Mouse (Mus musculus) hindbrain, postnatal 0 days (tissue): ENCODE results near the gene Gm45623. TPM values are rescaled to one million over a fixed set of nuclear protein-coding genes. Genes with fewer than 3 reads are reported as not detected.

Experiments used
- ATAC-seq: fragments of 200-750 bp; cut with Nextera tagmentation; 2 replicates; pipeline ENCODE4 v1.8.0; 2017; ENCODE audit warnings: mild to moderate bottlenecking, moderate TSS enrichment, moderate library complexity
- DNase-seq: peaks from one replicate; pipeline ENCODE4 v3.0.0-alpha.2; 2015; ENCODE audit warnings: low spot score
- H3K27ac ChIP-seq: fragments of 300-500 bp; sonication (generic); 2 replicates; pipeline ENCODE4 v1.5.1; 2014; ENCODE audit warnings: mild to moderate bottlenecking
- H3K27me3 ChIP-seq: fragments of 300-500 bp; sonication (generic); 2 replicates; pipeline ENCODE4 v1.6.1; 2014; ENCODE audit warnings: low read length, mixed read lengths; ENCODE audit not compliant: insufficient read depth
- H3K36me3 ChIP-seq: fragments of 300-500 bp; sonication (generic); 2 replicates; pipeline ENCODE4 v1.6.1; 2014; ENCODE audit warnings: low read length, mixed read lengths; ENCODE audit not compliant: insufficient read depth
- H3K4me1 ChIP-seq: fragments of 300-500 bp; sonication (generic); 2 replicates; pipeline ENCODE4 v1.6.1; 2014; ENCODE audit warnings: antibody characterized with exemption, low read length, mixed read lengths; ENCODE audit not compliant: insufficient read depth
- H3K4me2 ChIP-seq: fragments of 300-500 bp; sonication (generic); 2 replicates; pipeline ENCODE4 v1.6.1; 2014; ENCODE audit warnings: low read depth, mild to moderate bottlenecking, low read length, moderate library complexity, mixed read lengths
- H3K4me3 ChIP-seq: fragments of 300-500 bp; sonication (generic); 2 replicates; pipeline ENCODE4 v1.5.1; 2014; ENCODE audit warnings: low read length
- H3K9ac ChIP-seq: fragments of 300-500 bp; sonication (generic); replicated peaks from 2 replicates; pipeline ENCODE4 v1.6.1; 2014; ENCODE audit warnings: mild to moderate bottlenecking, low read length, moderate library complexity, mixed read lengths
- H3K9me3 ChIP-seq: fragments of 300-500 bp; sonication (generic); 2 replicates; pipeline ENCODE4 v1.6.1; 2016; ENCODE audit warnings: low read length, mixed read lengths
- CTCF ChIP-seq: IDR thresholded peaks from 2 replicates; pipeline ENCODE4 v1.5.1; 2016; ENCODE audit warnings: antibody characterized with exemption, control low read depth, low read depth
- WGBS: fragments of 180-500 bp; shearing (Covaris S2); extraction: QIAGEN DNeasy Blood & Tissue Kit; methylation state at CpG from one replicate; pipeline ENCODE4 v1.1.7; 2014; 5-methylcytosine and 5-hydroxymethylcytosine counted together
- polyA plus RNA-seq: library from polyadenylated mRNA; unstranded; fragments of >200 nt; fragmentation: Nextera tagmentation; extraction: Ambion mirVana; gene quantifications from 2 replicates; pipeline ENCODE4 v1.2.1, GENCODE M21; 2015
- total RNA-seq: library from RNA; depleted of rRNA; stranded (reverse); fragments of >200 nt; gene quantifications from 2 replicates; pipeline ENCODE4 v1.2.3, GENCODE M21; 2014

Gm45623 gene
- total and polyA plus RNA-seq, 2 experiments from 2014 or later = 2.4 to 15.1 TPM

DNA sequence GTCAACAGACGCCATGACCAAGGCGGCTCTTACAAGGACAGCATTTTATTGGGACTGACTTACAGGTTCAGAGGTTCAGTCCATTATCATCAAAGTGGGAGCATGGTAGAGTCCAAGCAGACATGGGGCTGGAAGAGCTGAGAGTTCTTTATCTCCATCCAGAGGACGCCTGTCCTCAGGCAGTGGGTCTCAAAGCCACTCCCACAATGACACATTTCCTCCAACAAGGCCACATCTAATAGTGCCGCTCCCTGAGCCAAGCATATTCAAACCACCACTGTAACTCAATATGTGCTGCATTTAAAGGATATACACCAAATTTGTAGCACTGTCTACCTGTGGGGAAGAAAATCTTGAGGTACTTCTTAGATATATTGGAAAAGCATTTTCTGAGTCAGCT lies 19.0 kb downstream of the Gm45623 start:
- Histone ChIP-seq H3K36me3 (peaks cover 37% of the 10 kb centered on the region; the same call in 1 of the 2 replicates), H3K4me2 (no peak overlapping the region), H3K27me3 (no peaks in the 10 kb centered on the region), H3K9ac (no peak overlapping the region), H3K4me1 (no peaks in the 10 kb centered on the region), H3K9me3 (no peaks in the 10 kb centered on the region), H3K27ac (no peak overlapping the region), H3K4me3 (no peak overlapping the region)
- ATAC-seq (no peak), DNase-seq (no peak)
- WGBS = 84% methylated on average over 4 of the region's 4 CpGs
- TF ChIP-seq CTCF = no peak

DNA sequence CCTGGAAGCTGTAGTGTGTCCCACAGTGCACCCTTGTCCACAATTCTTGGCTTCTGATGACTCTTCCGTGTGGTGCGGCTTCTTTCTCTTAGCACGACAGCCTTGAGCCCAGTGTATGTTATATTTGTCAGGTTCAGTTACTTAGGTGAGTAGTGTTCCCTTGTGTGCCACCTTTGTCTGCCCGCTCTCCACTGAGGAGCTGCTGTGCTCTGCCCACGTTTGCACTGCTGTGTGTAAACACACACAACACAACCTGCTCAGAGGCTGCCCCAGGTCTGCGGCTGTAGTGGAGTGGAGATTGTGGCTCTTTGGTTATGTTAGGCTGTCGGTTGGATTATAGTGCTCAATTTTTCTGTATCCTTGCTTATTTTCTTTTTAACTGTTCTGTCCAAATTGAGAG lies 24.6 kb downstream of the Gm45623 start:
- no peak for DNase-seq
- no peak overlapping the region for H3K4me2 ChIP-seq
- H3K27ac ChIP-seq = no peak overlapping the region
- no peak for TF ChIP-seq CTCF
- H3K9ac ChIP-seq = no peak overlapping the region
- H3K27me3 ChIP-seq = no peaks in the 10 kb centered on the region
- 93% methylated on average over 7 of the region's 7 CpGs for WGBS
- H3K4me3 ChIP-seq = no peak overlapping the region
- no peak for ATAC-seq
- no peaks in the 10 kb centered on the region for H3K9me3 ChIP-seq
- peaks cover 26% of the 10 kb centered on the region; the same call in 1 of the 2 replicates for H3K36me3 ChIP-seq
- no peaks in the 10 kb centered on the region for H3K4me1 ChIP-seq

DNA sequence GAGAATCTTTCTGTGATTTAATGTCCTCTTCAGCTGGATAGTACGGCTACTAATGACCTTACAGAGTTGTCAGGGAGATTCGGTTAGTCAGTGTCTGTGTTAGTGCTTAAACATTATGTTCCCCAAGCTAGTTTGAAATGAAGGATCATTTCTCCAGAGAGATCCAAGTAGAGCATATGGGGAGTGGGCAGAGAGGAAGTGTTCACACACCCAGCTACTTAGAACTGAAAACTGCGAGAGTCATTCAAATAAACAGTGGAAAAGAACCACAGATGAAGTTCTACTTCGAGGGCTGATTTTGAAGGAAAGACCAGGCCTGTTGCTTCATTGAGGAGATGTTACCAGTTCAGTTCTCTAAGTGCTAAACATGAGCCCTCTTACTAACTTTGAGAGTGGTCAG lies 27.1 kb downstream of the Gm45623 start:
- H3K36me3 ChIP-seq = peaks cover 20% of the 10 kb centered on the region; the same call in 1 of the 2 replicates
- no peak overlapping the region for H3K4me2 ChIP-seq
- no peak overlapping the region for H3K9ac ChIP-seq
- no peaks in the 10 kb centered on the region for H3K27me3 ChIP-seq
- no peak for TF ChIP-seq CTCF
- no peaks in the 10 kb centered on the region for H3K4me1 ChIP-seq
- no peak overlapping the region for H3K4me3 ChIP-seq
- DNase-seq = no peak
- ATAC-seq = no peak
- WGBS = 88% methylated on average over 4 of the region's 4 CpGs
- no peak overlapping the region for H3K27ac ChIP-seq
- no peaks in the 10 kb centered on the region for H3K9me3 ChIP-seq

DNA sequence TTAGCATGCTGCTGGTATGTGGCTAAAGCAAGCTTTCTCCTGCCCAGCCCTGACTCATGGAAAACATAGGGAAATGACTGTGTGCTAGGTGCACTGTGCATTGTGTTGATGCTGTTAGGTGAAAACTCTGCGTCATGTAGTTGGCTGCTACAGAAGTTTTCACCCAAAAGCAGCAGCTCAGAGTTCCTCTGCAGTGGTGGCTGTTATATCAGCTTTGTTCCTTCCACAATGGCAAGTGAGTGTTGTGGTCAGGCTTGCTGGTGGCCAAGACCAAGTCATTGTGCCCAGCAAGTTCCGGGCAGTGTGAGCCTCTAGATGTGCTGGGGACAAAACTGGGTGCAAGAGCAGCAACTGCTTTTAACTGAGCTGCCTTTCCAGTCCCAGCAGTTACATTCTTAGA lies 41.4 kb downstream of the Gm45623 start:
- H3K4me1 ChIP-seq = peaks cover 7% of the 10 kb centered on the region
- H3K27ac ChIP-seq = no peak overlapping the region
- H3K36me3 ChIP-seq = no peaks in the 10 kb centered on the region
- no peak for TF ChIP-seq CTCF
- H3K9ac ChIP-seq = no peak overlapping the region
- WGBS = 82% methylated on average over 2 of the region's 2 CpGs
- H3K27me3 ChIP-seq = no peaks in the 10 kb centered on the region
- H3K4me2 ChIP-seq = no peak overlapping the region
- ATAC-seq (no peak), DNase-seq (no peak)
- H3K4me3 ChIP-seq = no peak overlapping the region
- H3K9me3 ChIP-seq = no peaks in the 10 kb centered on the region

DNA sequence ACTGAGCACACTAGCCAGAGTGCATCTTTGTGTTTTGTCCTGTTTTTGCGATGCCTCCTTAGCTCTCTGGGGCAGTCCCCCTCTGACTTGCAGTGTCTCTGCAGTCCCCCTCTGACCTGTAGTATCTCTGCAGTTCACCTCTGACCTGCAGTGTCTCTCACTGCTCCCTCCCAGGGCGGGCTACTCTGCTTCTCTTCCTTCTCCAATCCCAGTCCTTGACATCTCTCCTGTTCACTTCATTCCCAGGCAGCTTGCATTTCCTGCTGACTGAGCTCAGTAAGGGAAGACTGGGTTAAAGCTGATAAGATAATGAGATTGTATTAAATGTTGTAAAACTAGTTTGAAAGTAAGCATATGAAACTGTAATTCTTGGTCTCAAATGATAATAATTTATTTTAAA lies 43.0 kb downstream of the Gm45623 start:
- DNase-seq (no peak), ATAC-seq (no peak)
- no peak for TF ChIP-seq CTCF
- no peaks in the 10 kb centered on the region for H3K36me3 ChIP-seq
- no peak overlapping the region for H3K4me2 ChIP-seq
- H3K27me3 ChIP-seq = no peaks in the 10 kb centered on the region
- H3K27ac ChIP-seq = no peak overlapping the region
- H3K9me3 ChIP-seq = no peaks in the 10 kb centered on the region
- H3K9ac ChIP-seq = no peak overlapping the region
- 55% methylated on average over 2 of the region's 2 CpGs for WGBS
- peaks cover 19% of the 10 kb centered on the region for H3K4me1 ChIP-seq
- no peak overlapping the region for H3K4me3 ChIP-seq

DNA sequence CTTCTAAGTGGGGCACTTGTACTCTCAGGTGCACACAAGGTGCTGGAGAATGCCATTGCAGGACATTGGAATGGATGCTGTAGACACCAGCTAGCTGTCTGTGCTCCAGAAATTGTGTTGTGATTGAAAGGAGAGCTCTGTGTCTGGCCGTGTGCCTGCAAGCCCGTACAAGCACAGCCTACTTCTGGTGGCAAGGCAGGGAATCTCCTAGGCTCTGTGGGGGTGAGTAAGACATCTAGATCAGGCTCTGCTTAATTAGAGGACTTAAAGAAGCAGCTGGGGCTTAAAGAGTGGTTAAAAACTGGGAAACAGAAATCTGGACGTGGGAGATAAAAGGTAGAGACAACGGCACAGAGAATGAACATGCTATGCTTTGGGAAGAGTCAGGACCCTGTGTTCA lies 46.0 kb downstream of the Gm45623 start:
- peak overlapping the region; percentile 25 for H3K4me2 ChIP-seq
- ATAC-seq = no peak
- H3K9me3 ChIP-seq = no peaks in the 10 kb centered on the region
- 0 out of 2 replicates have a peak overlapping the region, but pooled peaks have one; percentile 17 for H3K9ac ChIP-seq
- WGBS = 50% methylated on average over 4 of the region's 4 CpGs
- no peaks in the 10 kb centered on the region for H3K36me3 ChIP-seq
- no peaks in the 10 kb centered on the region for H3K27me3 ChIP-seq
- peaks cover 25% of the 10 kb centered on the region for H3K4me1 ChIP-seq
- no peak overlapping the region for H3K4me3 ChIP-seq
- peak; percentile 18 for DNase-seq
- no peak for TF ChIP-seq CTCF
- no peak overlapping the region for H3K27ac ChIP-seq

DNA sequence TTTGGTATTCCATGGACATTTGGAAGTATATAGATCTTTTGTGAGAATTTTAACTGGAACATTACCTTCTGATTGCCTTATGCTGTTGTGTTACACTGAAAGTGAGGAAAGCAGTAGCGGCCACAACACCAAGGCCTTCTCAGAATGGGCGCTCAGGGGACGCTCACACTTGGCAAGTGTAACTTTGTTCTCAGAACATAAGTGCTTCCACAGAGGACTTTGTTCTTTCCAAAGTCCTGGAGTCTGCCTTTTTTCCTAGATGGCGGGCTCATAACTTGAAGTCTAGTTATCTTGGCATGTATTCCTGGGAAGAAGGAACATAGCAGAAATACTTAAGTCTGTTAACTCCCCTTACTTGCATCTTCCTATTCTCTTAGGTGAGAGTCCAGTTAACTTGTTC lies 46.5 kb downstream of the Gm45623 start:
- WGBS = 80% methylated on average over 4 of the region's 4 CpGs
- Histone ChIP-seq H3K4me2 (peak overlapping the region; percentile 25), H3K4me3 (no peak overlapping the region), H3K27ac (no peak overlapping the region), H3K36me3 (no peaks in the 10 kb centered on the region), H3K9me3 (no peaks in the 10 kb centered on the region), H3K4me1 (peaks cover 25% of the 10 kb centered on the region), H3K9ac (no peak overlapping the region), H3K27me3 (no peaks in the 10 kb centered on the region)
- ATAC-seq = no peak
- DNase-seq = no peak
- TF ChIP-seq CTCF = no peak
